Mouse (Mus musculus) frontal cortex, adult 2 months (tissue): ENCODE measurements around the gene Polr2h. TPM values are rescaled to one million over a fixed set of nuclear protein-coding genes. Genes with fewer than 3 reads are reported as not detected.

Experiments used
- DNase-seq, 2 experiments: peaks; one replicate each; pipeline ENCODE4 v3.0.0; 2022; ENCODE audit warnings: low spot score in 1 of 2; ENCODE audit errors: extremely low spot score in 1 of 2
- polyA plus RNA-seq: library from polyadenylated mRNA; depleted of rRNA; stranded (reverse); fragments of >200 nt; gene quantifications from 2 replicates; pipeline ENCODE4 v1.2.3, GENCODE M21; 2012; rRNA removed

The Polr2h gene
- polyA plus RNA-seq, 1 experiment: 42.6 TPM

DNA sequence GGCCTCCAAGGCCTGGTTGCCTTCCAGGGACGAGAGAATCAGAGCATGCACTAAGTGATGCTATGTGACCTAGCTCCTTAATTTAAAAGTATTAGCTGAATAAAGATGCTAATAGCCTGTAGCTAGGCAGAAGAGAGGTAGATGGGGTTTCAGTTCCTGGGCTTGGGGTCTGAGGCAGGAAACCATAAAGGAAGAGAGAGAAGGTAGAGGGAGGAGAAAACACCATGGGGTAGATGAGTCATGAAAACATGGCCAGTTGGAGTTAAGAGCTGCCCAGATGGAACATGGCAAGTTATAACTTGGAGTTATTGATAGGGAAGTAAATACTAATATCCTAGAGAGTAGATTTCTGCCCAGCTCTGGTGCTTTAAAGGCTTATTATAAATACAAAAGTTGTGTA, 39.9 kb downstream of the Polr2h start:
- DNase-seq: no peak

DNA sequence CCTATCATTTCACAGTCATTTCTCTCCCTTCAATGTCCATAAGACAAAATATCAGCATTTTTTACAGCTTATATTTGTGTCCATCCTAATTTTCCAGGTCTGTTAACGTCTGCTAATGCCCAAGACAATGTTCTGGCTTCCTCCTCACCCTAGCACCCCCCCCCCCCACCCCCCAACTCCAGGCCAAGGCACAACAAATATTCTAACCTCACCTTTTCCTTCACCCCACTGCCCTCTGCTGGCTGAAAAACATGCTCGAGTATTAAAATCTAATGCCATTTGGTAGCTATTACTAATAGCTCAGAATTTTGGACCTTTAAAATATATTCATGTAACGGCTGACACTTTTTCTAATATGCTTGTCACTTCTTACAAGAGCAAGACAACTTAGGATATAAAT, 44.2 kb downstream of the Polr2h start:
- peak in 1 of 2 experiments; percentile 59 for DNase-seq

DNA sequence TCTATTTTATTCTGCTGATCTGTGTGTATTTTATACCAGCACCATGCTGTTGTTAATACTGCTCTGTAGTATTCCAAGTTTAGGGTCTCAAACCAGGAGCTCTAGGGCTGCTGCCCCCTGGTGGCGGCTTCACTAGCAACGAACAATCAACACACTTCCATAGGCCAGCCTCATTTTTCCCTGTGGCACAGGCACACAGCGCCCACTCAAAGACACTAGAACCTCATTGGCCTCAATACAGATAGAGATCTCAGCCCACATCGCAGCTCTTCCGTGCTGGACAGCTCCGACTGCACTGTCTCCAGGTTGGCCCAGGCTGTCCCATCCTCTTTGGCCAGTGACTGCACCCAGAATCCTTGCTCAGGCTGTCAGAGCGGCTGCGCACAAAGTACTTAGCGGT, 47.8 kb downstream of the Polr2h start:
- peak in 1 of 2 experiments; percentile 21 for DNase-seq

Other genes starting within 250 kb of the Polr2h start
- 40.7 and 46.6 TPM in 2 replicates for gene Eif2b5, start 218.8 kb upstream of the Polr2h start, polyA plus RNA-seq
- 50.7 and 54.1 TPM in 2 replicates for gene Dvl3, start 200.7 kb upstream of the Polr2h start, polyA plus RNA-seq
- gene Ap2m1, start 182.2 kb upstream of the Polr2h start, polyA plus RNA-seq: 1,374 and 1,412 TPM in 2 replicates
- 72.5 and 86.0 TPM in 2 replicates for gene Abcf3, start 169.1 kb upstream of the Polr2h start, polyA plus RNA-seq
- 70.4 and 77.5 TPM in 2 replicates for gene Vwa5b2, start 128.2 kb upstream of the Polr2h start, polyA plus RNA-seq
- gene Eef1akmt4, start 106.1 kb upstream of the Polr2h start, polyA plus RNA-seq: 2.3 and 3.2 TPM in 2 replicates
- 0.14 TPM in 1 of 2 replicates, not detected in the other for gene Gm49333, start 106.1 kb upstream of the Polr2h start, polyA plus RNA-seq
- gene Alg3, start 105.9 kb upstream of the Polr2h start, polyA plus RNA-seq: 19.0 and 21.1 TPM in 2 replicates
- 125 and 142 TPM in 2 replicates for gene Camk2n2, start 96.4 kb upstream of the Polr2h start, polyA plus RNA-seq
- 36.6 and 42.7 TPM in 2 replicates for gene Ece2, start 87.8 kb upstream of the Polr2h start, polyA plus RNA-seq
- 155 and 184 TPM in 2 replicates for gene Psmd2, start 66.0 kb upstream of the Polr2h start, polyA plus RNA-seq
- gene Eif4g1, start 49.4 kb upstream of the Polr2h start, polyA plus RNA-seq: 164 and 169 TPM in 2 replicates
- gene Fam131a, start 24.4 kb upstream of the Polr2h start, polyA plus RNA-seq: 253 and 271 TPM in 2 replicates
- gene Clcn2, start 81 bp downstream of the Polr2h start, polyA plus RNA-seq: 92.6 and 107 TPM in 2 replicates
- gene Chrd, start 15.5 kb downstream of the Polr2h start, polyA plus RNA-seq: 38.8 and 49.9 TPM in 2 replicates
- 15.5 and 18.2 TPM in 2 replicates for gene Thpo, start 16.8 kb downstream of the Polr2h start, polyA plus RNA-seq